Mouse (Mus musculus) embryonic facial prominence, embryonic 14.5 days (tissue): ENCODE data around the gene Pan3. TPM values are rescaled to one million over a fixed set of nuclear protein-coding genes. Genes with fewer than 3 reads are reported as not detected.

Source experiments
- ATAC-seq: fragments of 200-750 bp; cut with Nextera tagmentation; 2 replicates; pipeline ENCODE4 v1.8.0; 2017; ENCODE audit warnings: low read depth, moderate number of reproducible peaks, moderate TSS enrichment
- DNase-seq: peaks from one replicate; pipeline ENCODE4 v3.0.0-alpha.2; 2015; ENCODE audit warnings: low spot score
- H3K27ac ChIP-seq: fragments of 300-500 bp; sonication (generic); replicated peaks from 2 replicates; pipeline ENCODE4 v1.5.1; 2014; ENCODE audit warnings: low read depth, mild to moderate bottlenecking, low read length, moderate library complexity
- H3K27me3 ChIP-seq: fragments of 300-500 bp; sonication (generic); replicated peaks from 2 replicates; pipeline ENCODE4 v1.6.1; 2014; ENCODE audit warnings: low read length; ENCODE audit not compliant: control insufficient read depth, insufficient read depth
- H3K36me3 ChIP-seq: fragments of 300-500 bp; sonication (generic); 2 replicates; pipeline ENCODE4 v1.6.1; 2014; ENCODE audit warnings: low read length, mixed read lengths; ENCODE audit not compliant: control insufficient read depth, insufficient read depth
- H3K4me1 ChIP-seq: fragments of 300-500 bp; sonication (generic); 2 replicates; pipeline ENCODE4 v1.6.1; 2014; ENCODE audit warnings: antibody characterized with exemption, low read length; ENCODE audit not compliant: control insufficient read depth, insufficient read depth
- H3K4me2 ChIP-seq: fragments of 300-500 bp; sonication (generic); 2 replicates; pipeline ENCODE4 v1.6.1; 2014; ENCODE audit warnings: low read depth, mild to moderate bottlenecking, low read length, moderate library complexity, mixed read lengths
- H3K4me3 ChIP-seq: fragments of 300-500 bp; sonication (generic); 2 replicates; pipeline ENCODE4 v1.5.1; 2014; ENCODE audit warnings: low read depth, mild to moderate bottlenecking, low read length
- H3K9ac ChIP-seq: fragments of 300-500 bp; sonication (generic); 2 replicates; pipeline ENCODE4 v1.6.1; 2014; ENCODE audit warnings: low read depth, mild to moderate bottlenecking, low read length, moderate library complexity, mixed read lengths
- H3K9me3 ChIP-seq: fragments of 300-500 bp; sonication (generic); 2 replicates; pipeline ENCODE4 v1.6.1; 2016; ENCODE audit warnings: low read length; ENCODE audit not compliant: control insufficient read depth
- whole genome bisulfite sequencing: fragments of 180-500 bp; shearing (Covaris S2); extraction: QIAGEN DNeasy Blood & Tissue Kit; methylation state at CpG from one replicate; pipeline ENCODE4 v1.1.7; 2014; 5-methylcytosine and 5-hydroxymethylcytosine counted together
- polyA plus RNA-seq: library from polyadenylated mRNA; unstranded; fragments of >200 nt; fragmentation: Nextera tagmentation; extraction: Ambion mirVana; gene quantifications from 2 replicates; pipeline ENCODE4 v1.2.1, GENCODE M21; 2014

Pan3 gene
- polyA plus RNA-seq, 1 experiment from 2014 or later = 60.1 TPM

DNA sequence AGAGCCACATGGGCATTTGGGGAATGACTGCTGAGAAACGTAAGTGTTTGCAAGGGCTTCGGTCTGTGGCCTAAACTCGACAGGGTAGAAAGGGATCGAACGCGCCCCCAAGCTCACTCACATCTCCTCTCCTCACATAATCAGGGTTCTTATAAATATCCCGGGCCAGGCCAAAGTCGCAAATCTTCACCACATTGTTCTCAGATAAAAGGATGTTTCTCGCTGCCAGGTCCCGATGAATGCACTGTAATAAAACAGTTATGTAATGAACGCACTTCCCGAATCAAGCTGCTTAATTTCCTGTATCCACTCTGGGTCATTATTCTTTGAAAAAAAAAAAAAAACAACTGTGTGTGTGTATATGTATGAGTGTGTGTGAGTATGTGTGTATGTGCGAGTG, 150.2 kb downstream of the Pan3 start:
- no peak for ATAC-seq
- no peaks in the 10 kb centered on the region for H3K9me3 ChIP-seq
- WGBS = 91% methylated on average over 13 of the region's 13 CpGs
- H3K27me3 ChIP-seq = no peaks in the 10 kb centered on the region
- H3K4me1 ChIP-seq = no peaks in the 10 kb centered on the region
- H3K27ac ChIP-seq = no peak overlapping the region
- H3K36me3 ChIP-seq = no peaks in the 10 kb centered on the region
- no peak for DNase-seq
- no peak overlapping the region for H3K4me3 ChIP-seq
- H3K9ac ChIP-seq = no peak overlapping the region
- no peak overlapping the region for H3K4me2 ChIP-seq

DNA sequence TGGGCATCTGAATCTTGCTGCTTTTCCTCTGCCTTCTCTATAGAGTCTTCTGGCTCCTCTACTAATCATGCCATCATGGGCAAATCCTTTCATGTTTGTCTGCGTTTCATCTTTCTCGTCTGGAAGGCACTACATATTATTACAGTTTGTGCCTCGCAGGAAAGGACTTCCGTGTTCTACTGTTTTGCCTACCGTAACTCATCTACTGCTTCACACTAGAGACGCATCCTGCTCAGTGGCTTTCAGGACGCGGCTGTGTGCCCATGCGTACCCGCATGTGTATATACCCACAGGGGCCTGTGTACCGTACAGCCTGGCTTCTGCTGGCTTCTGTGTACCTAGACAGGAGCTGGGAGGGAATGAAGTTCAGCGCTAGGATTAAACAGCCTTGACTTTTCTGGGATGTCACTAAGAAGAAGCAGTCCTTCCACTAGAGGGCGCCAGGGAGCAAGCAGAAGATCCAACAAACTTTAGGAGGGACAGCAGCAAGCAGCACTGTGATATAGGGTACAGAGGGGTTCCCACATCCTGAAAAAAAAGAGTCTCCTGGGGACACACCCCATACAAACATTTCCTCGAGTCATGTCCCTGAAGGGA, 153.8 kb downstream of the Pan3 start:
- H3K27me3 ChIP-seq = no peaks in the 10 kb centered on the region
- ATAC-seq (no peak), DNase-seq (peak; percentile 56)
- no peak overlapping the region for H3K9ac ChIP-seq
- H3K36me3 ChIP-seq = no peaks in the 10 kb centered on the region
- H3K9me3 ChIP-seq = no peaks in the 10 kb centered on the region
- H3K4me1 ChIP-seq = no peaks in the 10 kb centered on the region
- H3K4me2 ChIP-seq = no peak overlapping the region
- 40% methylated on average over 14 of the region's 14 CpGs for WGBS
- H3K4me3 ChIP-seq = no peak overlapping the region
- no peak overlapping the region for H3K27ac ChIP-seq

DNA sequence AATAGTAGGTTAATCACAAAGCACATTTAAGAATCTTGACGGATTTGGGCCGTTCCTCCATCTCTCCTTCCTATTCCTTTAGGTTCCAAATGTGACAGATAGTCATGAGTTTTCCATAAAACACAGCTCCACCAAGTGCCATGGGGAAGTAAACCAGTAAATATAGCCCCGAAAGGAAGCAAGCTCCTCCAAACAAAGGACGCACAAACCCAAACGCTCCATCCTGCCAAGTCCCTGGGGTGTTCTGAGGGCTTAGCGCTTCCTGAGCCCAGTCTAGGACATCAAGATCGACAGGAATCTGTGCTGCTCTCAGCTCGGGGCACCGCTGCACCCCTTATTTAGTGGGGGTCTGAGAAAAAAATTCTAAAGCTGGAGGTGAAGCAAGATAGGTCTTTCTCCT, 154.7 kb downstream of the Pan3 start:
- H3K36me3 ChIP-seq = no peaks in the 10 kb centered on the region
- H3K27me3 ChIP-seq = no peaks in the 10 kb centered on the region
- H3K4me1 ChIP-seq = no peaks in the 10 kb centered on the region
- DNase-seq (no peak), ATAC-seq (no peak)
- 59% methylated on average over 9 of the region's 9 CpGs for WGBS
- H3K27ac ChIP-seq = 0 out of 2 replicates have a peak overlapping the region, but pooled peaks have one; percentile 15
- no peak overlapping the region for H3K4me3 ChIP-seq
- H3K4me2 ChIP-seq = no peak overlapping the region
- H3K9me3 ChIP-seq = no peaks in the 10 kb centered on the region
- no peak overlapping the region for H3K9ac ChIP-seq

DNA sequence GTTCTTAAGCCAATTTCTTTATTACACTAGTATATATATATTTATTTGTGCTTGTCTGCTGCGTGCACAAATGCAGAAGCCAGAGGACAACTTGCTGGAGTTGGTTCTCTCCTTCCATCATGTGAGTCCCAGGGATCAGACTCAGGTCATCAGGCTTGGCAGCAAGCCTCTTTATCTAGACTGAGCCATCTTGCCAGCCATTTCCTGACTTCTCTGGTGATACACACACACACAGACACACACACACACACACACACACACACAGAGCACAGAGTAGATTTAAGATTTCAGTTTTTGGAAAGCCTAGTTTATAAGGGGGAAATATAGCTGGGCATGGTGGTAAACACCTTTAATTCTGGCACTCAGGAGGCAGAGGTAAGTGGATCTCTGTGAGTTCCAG, 155.1 kb downstream of the Pan3 start:
- no peaks in the 10 kb centered on the region for H3K9me3 ChIP-seq
- H3K36me3 ChIP-seq = no peaks in the 10 kb centered on the region
- no peak overlapping the region for H3K9ac ChIP-seq
- DNase-seq (no peak), ATAC-seq (no peak)
- H3K27me3 ChIP-seq = no peaks in the 10 kb centered on the region
- no peak overlapping the region for H3K4me2 ChIP-seq
- H3K27ac ChIP-seq = no peak overlapping the region
- 56% methylated on average over 1 of the region's 1 CpGs for WGBS
- no peaks in the 10 kb centered on the region for H3K4me1 ChIP-seq
- no peak overlapping the region for H3K4me3 ChIP-seq

DNA sequence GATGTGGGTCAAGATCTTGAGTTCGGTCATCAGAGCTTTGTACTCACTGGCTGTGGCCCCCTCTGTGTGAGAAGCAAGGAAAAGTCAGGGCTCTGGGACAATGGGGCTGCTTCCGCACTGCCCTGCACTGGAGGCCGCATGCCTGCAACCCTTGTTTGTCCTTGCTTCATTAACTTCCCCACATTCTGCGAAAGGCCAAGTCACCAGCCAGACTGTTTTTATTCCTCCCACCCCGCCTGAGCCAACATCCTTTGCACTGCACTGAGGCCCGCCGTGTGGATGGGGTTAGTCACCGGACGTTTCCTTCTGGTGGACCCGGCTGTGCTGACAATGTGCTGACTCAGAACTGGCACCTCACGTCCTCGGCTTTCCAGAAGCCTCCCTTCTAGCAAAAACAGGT, 159.9 kb downstream of the Pan3 start:
- WGBS = 60% methylated on average over 12 of the region's 12 CpGs
- peak; percentile 26 for DNase-seq

DNA sequence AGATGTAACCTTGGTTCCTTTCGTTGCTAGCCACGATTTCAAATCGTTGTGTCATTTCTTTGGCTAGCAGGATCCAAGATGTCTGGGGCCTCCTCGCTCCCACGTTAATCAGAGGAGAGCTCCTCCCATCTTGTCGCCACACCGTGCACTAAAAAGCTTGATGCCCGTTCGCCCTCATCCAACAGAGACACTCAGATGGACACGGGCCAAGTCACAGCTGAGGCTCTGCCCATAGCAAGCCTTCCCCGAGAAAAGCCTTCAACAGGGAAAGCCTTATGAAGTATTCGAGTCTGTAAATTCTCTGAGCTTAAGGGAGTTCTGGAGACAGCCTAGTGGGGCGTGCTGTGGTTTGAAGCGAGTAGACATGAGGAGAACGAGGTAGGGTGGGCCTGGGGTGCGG, 167.9 kb downstream of the Pan3 start:
- DNase-seq = peak; percentile 27
- 64% methylated on average over 16 of the region's 16 CpGs for WGBS
- H3K9me3 ChIP-seq = no peaks in the 10 kb centered on the region

More for the DNA sequence above, 159.9 kb downstream of the Pan3 start:
- 0 out of 2 replicates have a peak, but pooled peaks have one; percentile 30 for ATAC-seq
- H3K27me3 ChIP-seq = no peaks in the 10 kb centered on the region
- H3K4me1 ChIP-seq = no peaks in the 10 kb centered on the region
- no peak overlapping the region for H3K9ac ChIP-seq
- no peaks in the 10 kb centered on the region for H3K36me3 ChIP-seq
- peak overlapping the region; percentile 21; the same call in 1 of the 2 replicates for H3K27ac ChIP-seq
- H3K9me3 ChIP-seq = no peaks in the 10 kb centered on the region
- H3K4me2 ChIP-seq = no peak overlapping the region
- H3K4me3 ChIP-seq = no peak overlapping the region

More for the DNA sequence above, 167.9 kb downstream of the Pan3 start:
- no peak overlapping the region for H3K4me2 ChIP-seq
- H3K36me3 ChIP-seq = no peaks in the 10 kb centered on the region
- no peak overlapping the region for H3K9ac ChIP-seq
- no peak overlapping the region for H3K4me3 ChIP-seq
- no peak overlapping the region for H3K27ac ChIP-seq
- no peak for ATAC-seq
- H3K4me1 ChIP-seq = no peaks in the 10 kb centered on the region; the same call in 1 of the 2 replicates
- no peaks in the 10 kb centered on the region for H3K27me3 ChIP-seq

Other genes with a start within 250 kb of the Pan3 start
- gene Gsx1, start 241.5 kb upstream of the Pan3 start, polyA plus RNA-seq = not detected in 2 replicates
- not detected in 2 replicates for gene Pdx1, start 160.2 kb upstream of the Pan3 start, polyA plus RNA-seq
- not detected in 2 replicates for gene Cdx2, start 122.9 kb upstream of the Pan3 start, polyA plus RNA-seq
- gene Urad, start 107.7 kb upstream of the Pan3 start, polyA plus RNA-seq = not detected in 2 replicates
- 0.35 and 0.45 TPM in 2 replicates for gene Flt3, start 29.7 kb upstream of the Pan3 start, polyA plus RNA-seq